Mouse (Mus musculus): ENCODE data around the gene Gm27021.

DNA sequence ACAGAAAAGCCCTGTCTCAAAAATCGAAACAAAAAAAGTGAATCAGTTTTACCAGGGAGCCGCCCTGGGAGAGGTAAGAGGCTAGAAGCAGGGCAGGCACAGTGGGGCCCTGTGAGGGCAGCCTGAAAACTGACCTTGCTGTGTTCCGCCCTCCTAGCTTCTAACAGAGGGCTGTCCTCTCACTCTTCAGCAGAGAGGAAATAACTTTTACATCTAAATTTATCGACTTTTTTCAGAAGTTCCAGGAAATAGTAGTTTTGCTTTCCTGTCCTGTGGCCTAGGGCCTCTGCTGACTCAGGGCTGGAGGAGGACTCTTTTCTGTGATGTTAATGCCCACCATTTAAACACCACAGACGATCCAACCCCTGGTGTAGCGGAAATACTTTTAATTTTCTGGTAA lies 47.3 kb upstream of the Gm27021 start:
- TF ChIP-seq POLR2A (IDR thresholded peaks at IDR 0.05; ENCODE audit: low read depth, low read length) (no peak), CTCF (IDR thresholded peaks at IDR 0.05; ENCODE audit: borderline replicate concordance, insufficient read depth, low read length) (no peak)
